Mouse (Mus musculus): ENCODE measurements around the gene Pdss2. TPM values are rescaled to one million over a fixed set of nuclear protein-coding genes. Genes with fewer than 3 reads are reported as not detected.

The Pdss2 gene
- 1 to 10 TPM; 7.0 to 7.4 TPM for total RNA-seq (2023)

DNA sequence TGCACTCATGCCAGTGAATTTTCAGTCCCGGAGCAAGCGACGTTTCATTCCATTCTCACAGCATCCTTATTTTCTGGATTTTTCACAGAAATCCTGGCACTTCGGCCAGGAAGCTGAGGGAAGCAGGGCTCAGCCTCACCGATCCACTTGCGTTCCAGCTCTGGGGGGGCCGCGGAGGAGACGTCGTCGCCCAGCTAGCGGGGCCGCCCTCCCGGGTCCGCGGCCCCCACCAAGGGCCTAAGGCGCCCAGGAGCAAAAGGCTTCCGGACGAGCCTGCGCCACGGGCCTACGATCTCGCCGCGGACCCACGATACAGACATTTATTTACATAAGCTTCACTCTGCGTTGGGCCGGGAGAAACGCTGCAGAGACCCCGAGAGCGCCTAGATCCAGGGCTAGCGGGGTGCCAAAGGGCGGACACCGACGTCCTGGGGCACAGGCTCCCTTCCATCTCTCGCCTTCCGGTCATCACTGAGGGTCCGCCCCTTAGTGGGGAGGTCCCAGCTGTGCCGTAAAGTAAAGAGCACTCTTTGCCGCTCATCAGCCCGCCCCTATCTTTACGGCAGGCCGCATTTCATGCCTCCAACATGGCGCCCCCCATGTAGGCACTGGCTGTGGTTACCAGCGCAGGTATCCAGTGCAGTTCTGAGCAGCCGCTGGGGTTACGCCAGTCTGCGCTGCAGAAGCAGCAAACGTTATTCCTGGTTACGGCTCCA is at the start of gene Pdss2:
Pdss2 (plus strand) TSS at position 577 of the 716 bp plus-strand sequence.

DNA sequence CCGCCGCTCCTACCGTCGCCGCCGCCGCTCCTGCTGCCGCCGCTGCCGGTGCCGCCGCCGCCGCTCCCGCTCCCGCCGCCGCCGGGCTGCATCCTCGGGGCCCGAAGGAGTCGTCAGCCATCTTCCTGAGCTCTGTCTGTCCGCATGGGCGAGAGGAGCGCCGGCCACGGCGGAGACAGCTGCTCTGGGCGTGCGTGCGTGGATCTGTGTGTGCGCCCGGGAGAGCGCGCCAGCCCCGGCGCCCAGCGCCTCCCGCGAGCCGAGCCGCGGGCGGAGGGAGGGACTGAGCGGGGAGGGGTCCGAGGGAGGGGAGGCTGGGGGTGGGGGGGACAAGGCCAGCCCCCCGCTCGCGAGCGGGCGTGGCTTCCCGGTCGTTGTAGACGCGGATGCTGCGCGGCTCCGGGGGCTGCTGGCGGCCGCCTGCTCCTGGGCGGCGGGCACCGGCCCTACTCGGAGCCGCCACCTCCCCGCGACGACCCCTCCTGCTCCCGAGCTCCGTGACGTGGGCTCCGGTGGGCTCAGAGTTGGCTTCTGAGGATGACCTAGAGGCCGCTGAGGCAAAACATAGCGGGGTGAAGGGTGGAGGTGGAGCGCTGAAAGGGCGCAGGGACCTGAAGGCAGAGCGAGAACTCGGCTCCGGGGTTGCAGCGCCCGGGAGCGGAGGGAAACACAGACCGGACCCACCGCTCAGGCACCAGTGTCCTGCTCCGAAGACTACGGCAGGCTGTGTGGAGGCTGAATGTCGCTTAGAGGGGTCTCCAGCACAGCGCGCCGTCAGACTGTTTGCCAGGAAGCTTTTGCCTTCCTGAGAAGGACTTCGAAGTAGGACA is 46.7 kb upstream of the Pdss2 start, which contains the start of the genes Sobp and 9030612E09Rik:
Sobp (minus strand) TSS at position 205 of the 830 bp plus-strand sequence.
9030612E09Rik (plus strand) TSS at position 379 of the 830 bp plus-strand sequence.

DNA sequence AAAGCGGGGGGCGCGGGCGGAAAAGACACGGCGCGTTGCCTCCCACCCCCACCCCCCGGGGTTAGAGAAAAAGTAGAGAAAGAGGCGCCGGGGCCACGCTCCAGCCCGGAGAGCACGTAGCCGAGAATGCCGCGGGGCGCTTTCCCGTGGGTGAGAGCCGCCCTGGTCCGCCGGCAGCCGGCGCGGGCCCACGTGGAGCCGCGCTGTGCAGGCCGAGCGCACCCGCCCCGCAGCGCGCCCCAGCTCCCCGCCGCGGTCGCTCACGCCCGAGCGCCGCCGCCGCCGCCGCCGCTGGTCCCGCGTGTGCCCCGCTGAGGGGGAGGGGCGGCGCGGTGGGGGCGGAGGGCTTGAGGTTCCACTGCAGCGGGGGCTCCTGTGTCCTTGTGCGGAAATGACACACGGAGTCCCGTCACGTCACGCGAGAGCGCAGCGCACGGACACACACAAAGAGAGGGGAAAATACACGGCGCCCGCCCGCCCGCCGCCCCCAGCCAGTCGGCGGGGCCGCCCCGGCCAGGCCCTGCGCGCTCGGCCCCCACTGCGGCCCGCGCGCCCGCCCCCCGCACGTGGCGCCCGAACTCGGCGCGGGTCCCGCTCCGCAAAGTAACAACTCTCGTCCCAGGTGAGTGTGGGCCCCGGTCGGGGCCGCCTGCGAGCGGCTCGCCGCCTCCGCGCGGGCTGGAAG is 257.6 kb downstream of the Pdss2 start, which contains the start of gene Bend3:
Bend3 (plus strand) TSS at position 81 of the 685 bp plus-strand sequence.

Other genes starting within 250 kb of the Pdss2 start
- not detected for gene Sobp, start 47.0 kb upstream of the Pdss2 start, total RNA-seq (2023)
- not detected for gene 9030612E09Rik, start 46.8 kb upstream of the Pdss2 start, total RNA-seq (2023)